Mouse (Mus musculus): Measurements from ENCODE around the gene Mepce. TPM values are rescaled to one million over a fixed set of nuclear protein-coding genes. Genes with fewer than 3 reads are reported as not detected.

Gene Mepce
- polyA plus RNA-seq, 1 experiment from 2014 or later, result 14.2 TPM

DNA sequence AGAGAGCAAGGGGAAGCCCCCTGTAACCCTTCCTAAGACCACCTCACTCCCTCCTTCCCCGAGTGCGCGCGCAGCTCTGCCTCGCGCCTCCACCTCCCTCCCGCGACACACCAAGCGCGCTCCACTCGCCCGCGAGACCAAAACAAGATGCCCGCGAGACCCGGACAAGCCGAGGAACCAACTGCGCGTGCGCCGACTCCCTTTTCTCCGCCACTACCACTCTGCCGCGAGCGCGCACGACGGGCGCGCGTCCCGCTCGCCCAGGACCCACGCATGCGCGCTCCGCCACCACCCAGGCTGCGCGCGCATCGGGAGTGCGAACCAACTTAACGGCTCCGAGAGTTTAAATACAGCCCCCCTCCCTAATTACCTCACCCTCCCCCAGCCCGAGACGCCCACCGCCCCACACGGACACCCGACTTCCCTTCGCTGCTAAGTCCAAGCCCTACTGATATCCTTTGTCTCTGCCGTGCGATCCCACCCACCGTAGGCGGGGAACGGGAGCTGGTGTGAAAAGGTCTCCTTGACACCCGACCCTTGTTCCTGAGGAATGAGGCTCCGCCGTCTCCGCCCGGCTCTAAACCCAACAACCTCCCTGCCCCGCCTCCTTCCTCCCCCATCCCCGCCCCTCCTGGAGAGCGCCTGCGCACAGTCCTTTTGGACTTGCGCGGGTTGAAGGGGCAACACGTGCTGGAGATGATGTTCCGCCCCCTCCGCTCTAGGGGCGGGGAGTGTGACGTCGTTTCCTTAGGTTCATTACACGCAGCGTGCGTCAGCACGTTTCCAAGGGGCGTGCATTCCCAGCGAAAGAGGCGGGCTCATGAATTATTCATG is 1.1 kb downstream of the Mepce start:
- H3K4me3 ChIP-seq (replicated peaks), result peak overlapping the region; percentile 88
- peak; percentile 84 for ATAC-seq (ENCODE audit: insufficient number of reproducible peaks, insufficient read depth, low FRiP score, low TSS enrichment, low read depth)
- peaks cover 37% of the 10 kb centered on the region for H3K36me3 ChIP-seq
- no peaks in the 10 kb centered on the region for H3K27me3 ChIP-seq
- H3K4me2 ChIP-seq, result peak overlapping the region; percentile 88
- H3K4me1 ChIP-seq (replicated peaks), result peaks cover 30% of the 10 kb centered on the region
- no peaks in the 10 kb centered on the region for H3K9me3 ChIP-seq
- peak overlapping the region; percentile 93 for H3K9ac ChIP-seq (replicated peaks)
- WGBS, result under 1% methylated on average over 79 of the region's 79 CpGs
- peak overlapping the region; percentile 98 for H3K27ac ChIP-seq

DNA sequence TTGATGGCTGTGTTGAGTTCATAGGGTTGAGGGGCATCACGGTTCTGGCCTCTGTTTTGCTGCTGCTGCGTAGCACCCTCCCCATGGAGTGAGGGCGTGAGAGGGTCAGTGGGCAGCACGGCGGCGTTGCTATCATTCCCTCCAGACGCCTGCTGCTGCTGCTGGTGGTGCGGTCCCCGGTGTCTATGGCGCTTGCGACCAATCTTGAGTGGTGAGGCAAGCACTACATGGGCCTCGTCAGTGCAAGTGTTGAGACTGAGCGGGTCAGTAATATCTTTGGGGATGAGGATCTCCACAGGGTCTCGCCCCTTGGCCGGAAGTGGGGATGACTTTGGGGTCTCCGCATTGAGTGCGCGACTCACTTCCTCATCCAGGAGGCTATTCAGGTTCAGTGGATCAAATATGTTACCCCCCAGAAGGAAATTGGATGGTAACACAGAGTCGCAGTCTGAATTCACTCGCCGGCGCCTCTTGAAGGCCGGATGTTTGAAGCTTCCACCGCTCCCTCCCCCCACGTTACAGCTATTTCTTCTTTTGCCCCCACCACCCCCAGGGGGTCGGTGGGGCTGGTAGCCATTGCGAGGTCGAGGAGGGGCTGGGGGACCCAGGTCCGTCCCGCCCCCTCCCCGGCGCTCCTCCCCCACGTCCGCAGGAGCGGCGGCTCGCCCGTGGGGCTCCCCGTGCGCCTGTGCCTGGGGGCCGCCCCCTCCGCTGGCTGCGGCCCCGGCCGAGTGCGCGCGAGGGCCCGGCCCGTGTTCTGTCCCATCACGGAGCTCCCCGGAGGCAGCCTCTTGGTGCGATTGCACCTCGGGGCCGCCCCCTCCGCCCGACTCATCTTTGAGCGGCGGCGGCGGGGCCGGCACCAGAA is 2.1 kb downstream of the Mepce start:
- H3K9ac ChIP-seq (replicated peaks), result peak overlapping the region; percentile 93
- peaks cover 47% of the 10 kb centered on the region for H3K36me3 ChIP-seq
- WGBS, result 5% methylated on average over 50 of the region's 62 CpGs
- H3K4me2 ChIP-seq, result peak overlapping the region; percentile 88
- no peaks in the 10 kb centered on the region for H3K27me3 ChIP-seq
- peak overlapping the region; percentile 88 for H3K4me3 ChIP-seq (replicated peaks)
- no peaks in the 10 kb centered on the region for H3K9me3 ChIP-seq
- 0 out of 2 replicates have a peak, but pooled peaks have one; percentile 0 for ATAC-seq (ENCODE audit: insufficient number of reproducible peaks, insufficient read depth, low FRiP score, low TSS enrichment, low read depth)
- peaks cover 33% of the 10 kb centered on the region for H3K4me1 ChIP-seq (replicated peaks)
- peak overlapping the region; percentile 98 for H3K27ac ChIP-seq

DNA sequence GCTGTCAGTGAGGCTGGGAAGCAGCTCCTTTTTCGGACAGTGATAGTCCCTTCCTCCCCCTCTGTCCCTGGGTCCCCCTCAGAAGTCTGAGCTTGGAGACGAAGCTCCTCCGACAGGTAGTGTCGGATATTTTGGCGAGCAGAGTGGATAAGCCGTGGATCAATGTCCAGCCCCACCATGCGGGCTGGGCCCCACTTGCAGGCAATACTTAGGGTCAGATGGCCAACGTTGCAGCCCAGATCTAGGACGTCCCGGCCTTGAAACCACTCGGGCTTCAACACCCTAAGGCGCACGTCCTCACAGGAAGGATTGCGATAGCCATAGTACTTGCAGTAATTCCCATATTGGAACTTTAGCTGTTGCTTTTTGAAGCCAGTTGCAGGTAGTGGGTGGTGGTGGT is 2.9 kb downstream of the Mepce start:
- H3K9ac ChIP-seq (replicated peaks), result peak overlapping the region; percentile 93
- 87% methylated on average over 14 of the region's 14 CpGs for WGBS
- no peaks in the 10 kb centered on the region for H3K9me3 ChIP-seq
- peak overlapping the region; percentile 88 for H3K4me2 ChIP-seq
- H3K27ac ChIP-seq, result peak overlapping the region; percentile 98; the same call in 1 of the 2 replicates
- no peak for ATAC-seq (ENCODE audit: insufficient number of reproducible peaks, insufficient read depth, low FRiP score, low TSS enrichment, low read depth)
- peaks cover 51% of the 10 kb centered on the region for H3K36me3 ChIP-seq
- H3K27me3 ChIP-seq, result no peaks in the 10 kb centered on the region
- H3K4me3 ChIP-seq (replicated peaks), result peak overlapping the region; percentile 88
- H3K4me1 ChIP-seq (replicated peaks), result peaks cover 42% of the 10 kb centered on the region

DNA sequence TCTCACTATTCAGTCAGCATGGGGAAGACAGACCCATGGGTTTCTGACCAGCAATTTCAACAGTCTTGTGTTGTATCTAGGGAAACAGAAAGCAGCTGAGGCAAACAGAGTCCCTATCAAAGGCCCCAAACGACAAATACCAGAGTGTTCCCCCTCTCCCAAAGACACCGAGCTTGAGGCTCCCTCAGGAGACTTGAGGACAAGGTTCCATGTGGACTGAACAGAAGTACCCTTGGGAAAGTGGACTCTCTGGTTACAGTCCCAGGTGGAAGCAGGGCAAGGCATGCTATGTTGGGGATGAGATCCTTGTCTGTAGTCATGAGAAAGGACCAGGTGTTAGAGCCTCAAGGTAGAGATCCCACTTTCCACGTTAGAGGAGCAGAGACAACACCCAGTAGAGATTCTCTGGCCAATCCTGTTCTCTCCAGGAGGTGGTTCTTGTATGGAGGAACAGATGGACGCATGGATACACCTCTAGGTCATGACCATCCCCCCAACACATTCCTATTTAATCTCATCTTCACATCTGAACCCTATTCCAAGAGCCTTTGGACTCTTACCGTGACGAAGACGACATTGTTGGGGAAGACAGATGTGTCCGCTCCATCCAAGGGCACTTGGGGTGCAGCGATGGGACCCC is 3.4 kb downstream of the Mepce start:
- Histone ChIP-seq H3K9ac (replicated peaks) (peak overlapping the region; percentile 93), H3K27me3 (no peaks in the 10 kb centered on the region), H3K27ac (0 out of 2 replicates have a peak overlapping the region, but pooled peaks have one; percentile 17), H3K4me3 (replicated peaks) (peak overlapping the region; percentile 88), H3K9me3 (no peaks in the 10 kb centered on the region), H3K4me1 (replicated peaks) (peaks cover 43% of the 10 kb centered on the region), H3K4me2 (peak overlapping the region; percentile 88), H3K36me3 (peaks cover 51% of the 10 kb centered on the region)
- WGBS, result 75% methylated on average over 9 of the region's 9 CpGs
- no peak for ATAC-seq (ENCODE audit: insufficient number of reproducible peaks, insufficient read depth, low FRiP score, low TSS enrichment, low read depth)

DNA sequence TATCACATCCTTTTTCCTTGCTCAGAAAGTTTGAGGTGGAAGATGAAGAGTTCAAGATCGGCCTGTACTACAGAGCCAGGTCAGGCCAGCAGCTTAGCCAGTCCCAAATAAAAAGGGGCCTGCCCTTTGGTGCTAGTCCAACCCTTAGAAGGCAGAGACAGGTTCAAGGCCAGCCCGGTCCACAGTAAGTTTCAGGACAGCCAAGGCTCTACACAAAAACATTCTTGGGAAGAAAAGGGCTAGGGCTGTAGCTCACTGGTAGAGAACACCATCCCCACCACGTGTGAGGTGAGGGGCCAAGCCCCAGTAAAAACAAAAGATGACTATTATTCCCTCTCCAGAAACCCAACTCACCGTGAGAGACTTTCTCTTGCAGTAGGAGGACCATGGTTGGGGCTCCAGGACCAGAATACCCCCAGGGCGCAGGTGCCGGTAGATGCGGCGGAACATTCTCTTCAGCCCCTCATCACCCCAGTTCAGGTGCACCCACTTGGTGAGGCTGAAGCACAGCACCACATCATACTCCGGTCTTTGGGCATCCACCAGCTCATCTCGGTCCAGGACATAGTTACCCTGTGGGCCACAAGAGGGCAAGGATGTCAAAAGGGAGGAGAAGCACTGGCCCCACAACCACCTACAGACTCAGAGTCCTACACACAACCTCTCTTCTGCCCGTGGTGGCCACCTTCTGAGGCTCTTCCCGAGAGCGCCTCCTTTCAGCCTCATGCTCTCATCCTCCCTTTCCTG is 4.5 kb downstream of the Mepce start:
- Histone ChIP-seq H3K9ac (replicated peaks) (peak overlapping the region; percentile 93; the same call in 1 of the 2 replicates), H3K4me1 (replicated peaks) (peaks cover 47% of the 10 kb centered on the region), H3K4me3 (replicated peaks) (peak overlapping the region; percentile 88), H3K27ac (no peak overlapping the region; the same call in 1 of the 2 replicates), H3K9me3 (no peaks in the 10 kb centered on the region), H3K27me3 (no peaks in the 10 kb centered on the region), H3K4me2 (peak overlapping the region; percentile 88), H3K36me3 (peaks cover 51% of the 10 kb centered on the region)
- no peak for ATAC-seq (ENCODE audit: insufficient number of reproducible peaks, insufficient read depth, low FRiP score, low TSS enrichment, low read depth)
- WGBS, result 88% methylated on average over 13 of the region's 13 CpGs

DNA sequence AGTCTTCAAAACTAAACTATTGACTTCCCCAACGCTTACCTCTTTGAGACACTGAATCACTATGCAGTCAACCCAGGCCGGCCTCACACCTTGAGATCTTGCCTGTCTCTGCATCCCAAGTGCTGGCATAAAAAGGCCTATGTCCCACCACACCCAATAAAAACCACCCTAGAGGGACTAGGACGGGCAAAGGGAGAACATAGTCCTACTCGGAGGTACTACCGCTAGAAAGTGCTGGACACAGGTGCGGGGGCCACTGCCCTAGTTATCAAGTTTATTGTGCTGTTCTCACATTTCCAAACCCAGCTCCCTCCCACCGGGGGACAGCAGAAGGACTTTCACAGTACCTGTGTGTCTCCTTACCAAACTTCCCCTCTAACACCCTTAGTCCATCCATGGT is 5.8 kb downstream of the Mepce start:
- Histone ChIP-seq H3K9ac (replicated peaks) (no peak overlapping the region), H3K36me3 (peaks cover 51% of the 10 kb centered on the region), H3K4me1 (replicated peaks) (peaks cover 48% of the 10 kb centered on the region), H3K27ac (no peak overlapping the region), H3K4me3 (replicated peaks) (no peak overlapping the region), H3K9me3 (no peaks in the 10 kb centered on the region), H3K27me3 (no peaks in the 10 kb centered on the region), H3K4me2 (no peak overlapping the region)
- 92% methylated on average over 7 of the region's 7 CpGs for WGBS
- ATAC-seq (ENCODE audit: insufficient number of reproducible peaks, insufficient read depth, low FRiP score, low TSS enrichment, low read depth), result no peak

DNA sequence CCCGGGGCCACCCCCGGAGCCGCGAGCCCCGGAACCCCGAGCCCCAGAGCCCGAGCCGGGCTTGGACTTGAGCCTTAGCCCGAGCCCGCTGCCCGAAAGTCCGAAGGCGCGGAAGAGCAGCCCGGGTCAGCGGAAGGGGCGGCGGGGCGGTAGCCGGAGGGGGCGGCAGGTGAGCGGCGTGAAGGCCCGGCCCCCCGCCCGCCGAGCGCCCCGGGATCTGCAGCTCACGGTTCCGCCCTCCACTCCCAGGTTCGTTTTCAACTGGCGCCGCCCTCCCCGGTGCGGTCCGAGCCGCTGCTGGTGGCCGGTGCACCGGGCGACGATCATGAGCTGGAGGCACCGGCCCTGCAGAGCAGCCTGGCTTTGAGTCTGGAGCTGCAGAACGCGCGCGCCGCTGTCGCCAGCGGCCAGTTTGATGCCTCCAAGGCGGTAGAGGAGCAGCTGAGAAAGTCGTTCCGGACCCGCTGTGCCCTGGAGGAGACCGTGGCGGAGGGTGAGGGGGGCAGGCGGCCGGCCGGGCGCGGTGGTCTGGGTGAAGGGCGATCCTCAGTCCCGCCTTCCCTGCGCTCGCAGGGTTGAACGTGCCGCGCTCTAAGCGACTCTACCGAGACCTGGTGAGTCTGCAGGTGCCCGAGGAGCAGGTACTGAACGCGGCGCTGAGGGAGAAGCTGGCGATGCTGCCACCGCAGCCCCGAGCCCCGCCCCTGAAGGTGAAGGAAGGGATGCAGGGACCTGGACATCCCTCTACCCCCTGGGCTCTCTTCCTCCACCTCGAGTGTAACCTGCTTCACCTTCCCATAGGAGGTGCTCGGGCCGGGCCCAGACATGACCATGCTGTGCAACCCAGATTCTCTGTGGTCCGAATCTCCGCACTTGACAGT is 8.2 kb downstream of the Mepce start:
- Histone ChIP-seq H3K27me3 (no peaks in the 10 kb centered on the region), H3K4me1 (replicated peaks) (peaks cover 39% of the 10 kb centered on the region), H3K9ac (replicated peaks) (peak overlapping the region; percentile 90), H3K27ac (peak overlapping the region; percentile 92), H3K4me3 (replicated peaks) (peak overlapping the region; percentile 99), H3K9me3 (no peaks in the 10 kb centered on the region), H3K36me3 (peaks cover 43% of the 10 kb centered on the region), H3K4me2 (peak overlapping the region; percentile 95)
- 1% methylated on average over 83 of the region's 83 CpGs for WGBS
- 0 out of 2 replicates have a peak, but pooled peaks have one; percentile 1 for ATAC-seq (ENCODE audit: insufficient number of reproducible peaks, insufficient read depth, low FRiP score, low TSS enrichment, low read depth)

DNA sequence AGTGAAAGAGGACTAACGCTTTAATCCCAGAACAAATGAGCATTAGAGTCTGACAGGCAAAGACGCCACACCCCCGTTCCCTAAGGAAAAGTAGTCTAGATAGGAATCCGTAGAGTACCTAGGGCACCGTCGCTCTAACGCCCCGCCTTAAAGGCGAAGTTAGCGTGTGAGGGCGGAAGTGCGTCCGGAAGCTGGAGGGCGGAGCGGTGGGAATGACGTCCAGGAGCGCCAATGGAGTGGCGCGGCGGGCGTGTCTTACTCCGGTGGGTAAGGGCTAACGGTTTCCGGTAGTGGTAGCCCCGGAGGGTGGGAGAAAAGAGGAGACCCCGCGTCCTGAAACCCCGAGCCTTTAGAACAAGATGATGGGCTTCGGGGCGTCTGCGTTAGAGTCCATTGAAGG is 8.8 kb downstream of the Mepce start, which contains the start of gene Ppp1r35:
TSS of gene Ppp1r35 (plus strand) at position 215 of the 400 bp plus-strand sequence.
- no peaks in the 10 kb centered on the region for H3K9me3 ChIP-seq
- under 1% methylated on average over 31 of the region's 31 CpGs for WGBS
- H3K27me3 ChIP-seq, result no peaks in the 10 kb centered on the region
- peak within 1 kb of the TSS; percentile 92 for H3K27ac ChIP-seq
- H3K36me3 ChIP-seq, result peaks cover 37% of the 10 kb centered on the region
- peak within 1 kb of the TSS; percentile 99 for H3K4me3 ChIP-seq (replicated peaks)
- peak; percentile 92 for ATAC-seq (ENCODE audit: insufficient number of reproducible peaks, insufficient read depth, low FRiP score, low TSS enrichment, low read depth)
- H3K4me1 ChIP-seq (replicated peaks), result peaks cover 32% of the 10 kb centered on the region
- H3K4me2 ChIP-seq, result peak within 1 kb of the TSS; percentile 95
- peak within 1 kb of the TSS; percentile 90 for H3K9ac ChIP-seq (replicated peaks)

DNA sequence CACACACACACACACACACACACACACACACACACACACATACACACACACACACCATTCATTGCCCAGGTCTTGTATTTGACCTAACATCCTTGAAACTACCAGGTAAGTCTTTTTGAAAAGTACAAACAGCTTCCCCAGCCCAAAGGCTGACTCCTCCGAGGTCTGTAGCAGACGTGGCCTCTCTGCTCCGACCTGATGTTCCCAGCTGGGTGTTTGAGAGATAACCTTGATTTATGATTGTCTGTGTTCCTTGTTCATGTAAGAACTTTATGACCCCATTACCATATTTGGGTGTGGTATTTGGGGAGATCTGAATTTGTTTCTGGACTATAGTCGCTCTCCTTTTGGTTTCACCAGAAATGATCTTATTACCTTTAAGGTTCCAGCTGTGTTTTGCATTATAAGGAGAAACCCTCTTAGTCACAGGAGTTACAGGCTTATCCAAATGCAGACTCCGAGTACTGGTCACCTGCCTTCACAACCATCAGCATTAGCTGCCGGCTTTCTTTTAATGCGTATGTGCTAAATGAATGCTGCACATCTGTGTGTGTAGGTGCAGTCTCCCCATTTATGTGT is 10.1 kb downstream of the Mepce start:
- peaks cover 23% of the 10 kb centered on the region for H3K4me1 ChIP-seq (replicated peaks)
- no peak overlapping the region for H3K4me3 ChIP-seq (replicated peaks)
- no peak for ATAC-seq (ENCODE audit: insufficient number of reproducible peaks, insufficient read depth, low FRiP score, low TSS enrichment, low read depth)
- WGBS, result 73% methylated on average over 7 of the region's 7 CpGs
- peaks cover 24% of the 10 kb centered on the region for H3K36me3 ChIP-seq
- no peaks in the 10 kb centered on the region for H3K9me3 ChIP-seq
- no peak overlapping the region for H3K9ac ChIP-seq (replicated peaks)
- no peak overlapping the region for H3K27ac ChIP-seq
- no peak overlapping the region for H3K4me2 ChIP-seq
- H3K27me3 ChIP-seq, result no peaks in the 10 kb centered on the region

All from limb, embryonic 12.5 days (tissue).